Mouse (Mus musculus) adrenal gland, adult 8-10 months (tissue): ENCODE measurements at regions not wholly inside any gene's neighbourhood (a gene's known extent, or its start where the extent isn't known, plus 50 kb on each side); places are given as distances from the start of the nearest gene placed in this dataset.
"Not testable (repeated sequence)": the region's sequence is repeated elsewhere in the genome, so short reads cannot be mapped to it uniquely, and the experiment has no call there.

Experiments used
- DNase-seq: peaks from one replicate; pipeline ENCODE4 v3.0.0; 2022

GRCm38 (mm10) chr3:83416536-83416935, 288.8 kb downstream of the Dchs2 start:
- DNase-seq, result peak; percentile 10

DNA sequence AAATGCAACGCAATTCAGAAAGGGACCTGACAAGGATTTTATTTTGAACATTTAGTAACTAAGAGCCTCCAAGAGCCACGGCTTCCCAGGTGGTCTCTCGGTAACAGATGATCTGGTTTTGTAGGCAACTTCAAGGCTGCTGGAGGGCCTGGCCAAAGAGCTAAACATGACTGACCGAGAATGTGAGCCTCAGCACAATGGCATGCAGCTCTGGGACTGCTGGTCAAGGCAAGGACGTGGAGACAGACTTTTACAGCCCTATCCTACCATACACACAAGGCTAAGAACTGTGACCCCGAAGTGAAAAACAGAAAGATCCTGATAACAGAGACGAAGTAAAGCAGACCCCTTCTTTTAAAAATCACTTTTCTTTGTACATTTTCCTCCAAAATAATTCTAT, 296.5 kb downstream of the Dchs2 start:
- peak; percentile 5 for DNase-seq

GRCm38 (mm10) chr3:83429376-83429775, 301.6 kb downstream of the Dchs2 start:
- no peak for DNase-seq

DNA sequence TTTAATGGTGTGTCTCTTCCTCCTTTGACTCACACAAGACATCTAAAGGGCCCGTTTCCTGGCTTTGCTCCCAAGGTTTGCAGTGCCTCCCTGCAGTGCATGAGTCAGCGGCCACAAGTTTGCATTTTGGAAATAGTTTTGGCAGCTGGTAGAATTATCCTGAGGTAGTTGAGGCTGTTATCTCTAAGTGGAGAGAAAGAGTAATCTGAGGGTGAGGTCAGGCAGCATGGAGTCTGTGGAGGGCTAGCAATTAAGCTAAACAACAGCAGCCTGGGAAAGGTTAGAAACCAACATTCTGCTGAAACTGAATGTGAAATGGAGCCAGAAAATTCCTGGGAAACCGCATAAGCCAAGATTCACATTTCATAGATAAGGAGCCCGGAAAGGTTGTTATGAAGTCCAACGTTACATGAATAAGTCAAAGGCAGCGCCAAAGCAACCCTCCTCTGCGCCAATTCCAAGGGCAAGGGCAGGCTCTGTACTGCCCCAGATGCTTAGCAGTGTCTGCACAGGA, 318.5 kb downstream of the Dchs2 start:
- peak; percentile 92 for DNase-seq

DNA sequence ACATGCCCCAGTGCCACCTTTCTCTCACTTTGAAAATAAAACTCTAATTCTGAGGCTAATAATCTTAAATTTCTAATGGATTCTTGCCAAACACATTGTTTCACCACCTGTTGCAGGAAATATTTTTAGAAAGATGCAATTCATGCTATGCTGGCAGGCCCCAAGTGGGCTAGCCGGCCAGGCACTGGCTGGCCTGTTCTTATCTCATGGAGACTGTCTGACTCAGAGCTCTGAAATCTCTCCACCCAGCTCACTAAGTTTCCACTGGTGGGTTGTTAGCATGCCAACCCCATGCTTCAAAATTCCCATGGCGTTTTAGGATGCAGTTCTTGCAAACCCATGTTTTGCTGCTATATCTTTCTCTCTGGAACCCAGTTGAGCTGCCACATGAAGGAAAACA, 315.5 kb upstream of the Sfrp2 start:
- peak; percentile 13 for DNase-seq

DNA sequence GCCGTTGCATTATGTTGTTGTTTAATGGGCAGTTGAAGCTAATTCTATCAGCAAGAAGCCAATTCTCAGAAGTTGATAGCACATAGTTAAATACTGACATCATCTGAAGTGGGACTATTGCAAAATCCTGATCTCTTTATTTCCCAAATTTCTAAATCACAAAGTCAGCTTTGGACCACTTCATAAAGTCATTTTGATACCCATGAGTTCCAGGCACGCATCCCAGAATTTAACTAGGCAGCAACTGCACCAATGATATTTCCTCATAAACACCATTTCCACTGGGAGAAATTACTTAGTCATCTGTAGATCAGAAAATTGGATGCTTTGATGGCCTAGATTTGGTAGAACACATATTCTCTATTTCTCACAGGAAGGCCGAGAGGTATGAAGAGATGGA, 314.8 kb upstream of the Sfrp2 start:
- no peak for DNase-seq

- DNase-seq, result no peak
Observed at GRCm38 (mm10) chr3:83453462-83453861, 312.7 kb upstream of the Sfrp2 start.

DNA sequence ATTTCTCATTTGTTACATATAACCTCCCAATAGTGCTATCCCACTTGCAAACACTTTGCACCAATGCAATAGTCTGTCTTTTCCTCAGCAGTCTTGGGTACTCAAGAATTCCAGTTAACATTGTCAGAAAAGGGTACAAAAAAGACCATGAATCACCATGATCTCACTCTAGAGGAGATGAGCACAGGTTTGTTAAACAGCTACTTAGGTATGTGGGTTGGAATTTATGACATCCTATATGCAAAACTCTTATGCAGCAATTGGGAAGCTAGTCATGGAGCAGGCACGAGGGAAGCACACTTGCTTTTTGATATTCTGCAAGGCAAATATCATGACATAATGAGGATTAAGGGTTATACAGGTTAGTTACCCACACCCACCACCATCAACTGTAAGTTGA, 307.7 kb upstream of the Sfrp2 start:
- DNase-seq, result no peak

DNA sequence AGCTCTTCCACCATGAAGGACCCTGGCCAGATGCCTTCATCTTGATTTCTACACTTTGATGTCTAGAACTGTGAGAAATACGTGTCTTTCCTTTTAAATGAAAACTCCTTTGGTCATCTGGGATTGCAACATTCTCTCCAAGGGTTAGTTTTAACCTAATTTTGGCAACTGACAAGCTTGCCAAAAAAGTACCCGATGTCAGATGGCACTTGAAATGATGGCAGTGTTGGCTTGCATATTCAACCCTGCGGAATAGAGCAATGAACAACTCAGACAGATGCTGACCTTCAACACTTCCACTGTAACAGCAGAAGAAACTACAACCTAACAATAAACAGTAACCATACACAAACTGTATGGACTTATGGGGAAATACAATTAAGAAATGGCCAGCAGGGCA, 286.9 kb upstream of the Sfrp2 start:
- DNase-seq, result no peak

DNA sequence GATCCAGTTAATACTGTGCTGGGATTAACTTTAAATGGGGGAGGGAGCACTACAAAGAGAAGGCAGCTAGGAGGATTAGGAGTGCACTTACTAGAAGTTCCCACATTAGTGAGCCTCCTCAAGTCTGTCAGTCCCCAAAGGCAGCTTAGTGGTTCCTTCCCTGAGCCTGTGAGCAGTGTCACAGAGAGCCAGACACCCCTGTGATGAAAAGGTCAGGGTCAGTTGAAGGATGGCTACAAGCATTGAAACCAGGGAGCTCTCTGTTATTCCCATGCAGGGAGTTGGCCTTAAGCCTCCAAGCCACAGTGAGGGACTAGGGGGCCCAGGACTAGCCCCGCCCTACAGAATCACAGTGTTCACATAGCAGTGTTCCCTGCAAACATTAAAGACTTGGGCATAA, 285.9 kb upstream of the Sfrp2 start:
- peak; percentile 34 for DNase-seq

GRCm38 (mm10) chr3:83486192-83486716, 279.9 kb upstream of the Sfrp2 start:
- DNase-seq, result no peak

- DNase-seq, result no peak
Observed at GRCm38 (mm10) chr3:83495584-83495983, 270.5 kb upstream of the Sfrp2 start.

GRCm38 (mm10) chr3:83503901-83504300, 262.2 kb upstream of the Sfrp2 start:
- DNase-seq, result no peak

GRCm38 (mm10) chr3:83516614-83517013, 249.5 kb upstream of the Sfrp2 start:
- no peak for DNase-seq

DNA sequence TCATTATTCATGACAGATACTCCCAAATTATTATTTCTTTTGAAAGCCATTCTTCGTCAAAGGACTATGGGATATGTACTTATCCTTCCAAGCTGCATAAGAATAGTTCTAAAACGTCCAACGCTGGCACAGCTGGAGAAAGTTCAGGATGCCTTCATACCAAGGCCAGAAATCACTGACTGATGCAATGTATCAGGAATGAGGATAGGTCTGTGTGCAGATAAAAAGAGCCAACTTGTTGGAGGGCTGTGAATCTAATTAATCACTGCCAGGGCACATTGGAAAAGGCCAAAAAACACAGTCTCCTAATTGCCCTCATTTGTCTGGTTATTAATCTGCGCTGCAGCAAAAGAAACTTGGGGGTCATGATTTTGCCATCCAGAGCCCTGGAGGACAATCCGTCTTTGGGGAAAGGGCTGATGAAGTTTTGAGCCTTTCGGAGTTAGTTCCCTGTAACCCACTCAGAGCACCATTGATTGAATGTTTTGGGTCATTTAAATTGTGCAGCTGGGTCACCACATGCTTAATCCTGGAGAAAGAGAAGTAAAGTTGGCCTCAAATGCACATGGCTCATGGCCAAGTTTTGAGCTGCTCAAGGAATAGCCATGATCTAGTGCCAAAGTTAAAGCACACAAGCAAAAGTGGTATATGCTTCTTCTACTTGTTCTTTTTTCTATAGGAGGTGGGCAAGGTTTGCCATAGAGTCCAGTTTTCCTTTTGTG, 248.0 kb upstream of the Sfrp2 start:
- DNase-seq, result peak; percentile 28

- no peak for DNase-seq
Observed at GRCm38 (mm10) chr3:83530243-83530847, 235.8 kb upstream of the Sfrp2 start.

- not testable (repeated sequence) for DNase-seq
Observed at GRCm38 (mm10) chr3:83536624-83537023, 229.5 kb upstream of the Sfrp2 start.

GRCm38 (mm10) chr3:83537231-83537630, 228.9 kb upstream of the Sfrp2 start:
- no peak for DNase-seq

- no peak for DNase-seq
Observed at GRCm38 (mm10) chr3:83537711-83538110, 228.4 kb upstream of the Sfrp2 start.

- DNase-seq, result no peak
Observed at GRCm38 (mm10) chr3:83538898-83539297, 227.2 kb upstream of the Sfrp2 start.

DNA sequence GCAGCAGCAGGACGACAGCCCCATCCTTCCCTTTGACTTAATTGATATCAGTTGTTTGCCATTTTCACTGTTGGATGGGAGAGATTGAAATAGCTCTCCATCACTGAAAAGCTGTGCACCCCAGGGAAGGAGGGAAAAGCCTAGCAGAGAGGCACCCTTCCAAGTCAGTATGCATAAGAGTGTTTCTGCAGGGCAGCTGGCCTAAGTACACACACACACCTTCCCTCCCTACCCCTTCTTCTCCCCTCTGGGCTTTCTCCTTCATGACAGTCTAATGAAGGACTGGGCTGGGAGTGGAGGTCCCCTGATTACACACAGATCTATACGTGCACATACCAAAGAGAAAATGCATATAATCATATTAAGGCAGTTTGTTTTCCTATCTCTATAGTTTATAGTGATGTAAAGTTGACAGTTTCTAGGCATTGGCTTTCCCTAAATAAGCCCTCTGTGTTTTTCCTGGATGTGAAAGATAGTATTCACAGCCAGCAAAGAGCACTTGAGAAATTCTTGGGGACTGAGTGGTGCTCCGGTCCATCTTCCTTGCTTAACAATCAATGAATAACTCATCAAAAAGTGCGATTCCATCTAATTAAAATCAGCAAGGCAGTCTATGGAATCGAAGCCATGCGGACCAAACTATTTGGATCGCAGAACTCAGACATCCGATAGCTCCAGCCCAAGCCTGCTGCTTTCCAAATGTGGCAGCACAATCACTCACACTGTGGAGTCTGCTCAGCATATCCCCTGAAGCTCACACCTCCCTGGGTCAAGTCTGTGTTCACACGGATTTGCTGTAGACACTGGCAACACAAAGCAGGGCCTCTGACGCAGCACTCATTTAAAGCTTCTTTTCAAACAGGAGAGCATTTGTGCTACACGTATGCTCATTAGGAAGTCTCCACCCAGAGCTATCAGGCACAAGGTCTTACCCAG, 224.9 kb upstream of the Sfrp2 start:
- DNase-seq, result no peak

DNA sequence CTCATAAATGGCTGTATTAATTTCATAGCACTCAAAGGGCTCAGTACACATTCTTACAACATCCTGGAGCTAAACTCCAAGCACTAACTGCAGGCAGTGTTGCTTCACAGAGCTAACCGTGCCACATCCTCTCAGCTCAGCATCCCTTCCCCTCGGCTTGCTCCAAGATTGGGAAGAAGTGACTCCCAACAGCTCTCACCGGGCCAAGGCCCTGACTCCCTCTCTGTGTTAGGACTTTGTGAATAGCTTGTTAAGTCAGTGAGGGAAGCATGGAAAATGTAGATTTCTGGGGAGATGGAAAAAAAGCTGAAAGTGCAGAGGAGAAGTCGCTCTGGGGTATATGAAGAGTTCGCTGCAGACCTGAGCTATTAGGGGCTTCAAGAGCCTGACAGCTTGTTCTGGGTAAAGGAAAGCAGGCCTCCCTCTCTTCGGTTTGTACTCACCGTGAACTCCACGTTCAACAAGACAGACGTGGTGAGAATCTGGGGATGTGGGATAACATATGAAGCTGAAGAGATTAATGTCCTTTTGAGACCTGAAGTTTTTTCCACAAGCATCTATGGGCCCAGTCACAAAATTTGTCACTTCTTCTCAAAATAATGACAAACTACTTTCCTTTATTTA, 213.5 kb upstream of the Sfrp2 start:
- no peak for DNase-seq
